Mouse (Mus musculus) adrenal gland, adult 8-10 months (tissue): ENCODE results near the gene 9130230L23Rik. TPM values are rescaled to one million over a fixed set of nuclear protein-coding genes. Genes with fewer than 3 reads are reported as not detected.

ENCODE experiments used
- DNase-seq: peaks from one replicate; pipeline ENCODE4 v3.0.0; 2022
- microRNA-seq, 2 experiments: library from miRNA; unstranded; fragments of <30 nt; microRNA quantifications; one replicate each; pipeline ENCODE4 v1.2.0; 2022
- total RNA-seq, 4 experiments: library from RNA; stranded (reverse); gene quantifications; 2 replicates each; pipeline ENCODE4 v1.2.4; 2022

9130230L23Rik gene
- total RNA-seq, 4 experiments from 2014 or later, result 0.28 to 2.3 (median 0.54) TPM

- DNase-seq, result no peak
Measured at GRCm38 (mm10) chr5:65954130-65955080, 49.7 kb downstream of the 9130230L23Rik start.

- no peak for DNase-seq
Measured at GRCm38 (mm10) chr5:65951513-65951909, 52.6 kb downstream of the 9130230L23Rik start.

- DNase-seq, result no peak
Measured at GRCm38 (mm10) chr5:65950679-65951512, 53.2 kb downstream of the 9130230L23Rik start.

- DNase-seq, result no peak
Measured at GRCm38 (mm10) chr5:65950236-65950635, 53.8 kb downstream of the 9130230L23Rik start.

GRCm38 (mm10) chr5:65949822-65950221 is 54.3 kb downstream of the 9130230L23Rik start:
- no peak for DNase-seq

- no peak for DNase-seq
Measured at GRCm38 (mm10) chr5:65941145-65941544, 62.9 kb downstream of the 9130230L23Rik start.

- peak; percentile 67 for DNase-seq
Measured at GRCm38 (mm10) chr5:65937998-65938715, 65.9 kb downstream of the 9130230L23Rik start.

- DNase-seq, result no peak
Measured at GRCm38 (mm10) chr5:65937011-65937726, 66.9 kb downstream of the 9130230L23Rik start.

- no peak for DNase-seq
Measured at GRCm38 (mm10) chr5:65934783-65935182, 69.3 kb downstream of the 9130230L23Rik start, which contains the start of gene Chrna9. Chrna9 (plus strand) TSS chr5:65934921.

GRCm38 (mm10) chr5:65933764-65934163 is 70.3 kb downstream of the 9130230L23Rik start:
- no peak for DNase-seq

GRCm38 (mm10) chr5:65933258-65933657 is 70.8 kb downstream of the 9130230L23Rik start:
- DNase-seq, result no peak

GRCm38 (mm10) chr5:65930171-65930570 is 73.9 kb downstream of the 9130230L23Rik start:
- no peak for DNase-seq

Small RNA genes within 50 kb of the gene (microRNA-seq; reads per million reads assigned to microRNA genes)
- 0 reads per million in 2 experiments for gene Gm25952

Other genes with a start within 250 kb of the 9130230L23Rik start
- gene N4bp2, start 240.8 kb downstream of the 9130230L23Rik start, total RNA-seq, result 10 to 100 TPM; 14.0 to 16.9 (median 14.9) TPM
- 1 to 10 TPM in 1 of 4 experiments, under 1 TPM in 3; 0.45 to 1.2 (median 0.80) TPM for gene Rhoh, start 143.1 kb downstream of the 9130230L23Rik start, total RNA-seq
- gene Chrna9, start 69.4 kb downstream of the 9130230L23Rik start, total RNA-seq, result not detected
- gene Rbm47, start 168.8 kb upstream of the 9130230L23Rik start, total RNA-seq, result 100 to 1,000 TPM in 2 of 4 experiments, 10 to 100 TPM in 2; 76.0 to 130 (median 96.1) TPM